Mouse (Mus musculus) MEL (cell line): Measurements from ENCODE around the gene Ypel4. TPM values are rescaled to one million over a fixed set of nuclear protein-coding genes. Genes with fewer than 3 reads are reported as not detected.

Experiments used
- DNase-seq: peaks from one replicate; pipeline ENCODE4 v3.0.0; 2011; ENCODE audit warnings: low read depth, low spot score
- H3K27ac ChIP-seq: 2 replicates; pipeline ENCODE4 v1.5.1; 2012; ENCODE audit warnings: low read depth, mild to moderate bottlenecking, control low read depth, low read length, moderate library complexity; ENCODE audit not compliant: control insufficient read depth
- H3K27me3 ChIP-seq, 2 experiments: fragments of 150-350 bp in 1 of 2; sonication (generic) in 1 of 2; 2 replicates each; pipeline ENCODE4 v1.6.1; 2012; ENCODE audit warnings: low read length in 2 of 2, mild to moderate bottlenecking in 2 of 2, improper control_type of control experiment in 1 of 2, moderate library complexity in 1 of 2; ENCODE audit not compliant: insufficient read depth in 2 of 2, control insufficient read depth in 1 of 2
- H3K36me3 ChIP-seq, 2 experiments: 2 replicates each; pipeline ENCODE4 v1.6.1; 2012 to 2014; ENCODE audit warnings: low read length in 2 of 2, improper control_type of control experiment in 1 of 2, inconsistent platforms in 1 of 2, mild to moderate bottlenecking in 1 of 2; ENCODE audit not compliant: insufficient read depth in 2 of 2, control insufficient read depth in 1 of 2
- H3K4me1 ChIP-seq, 2 experiments: fragments of 150-350 bp in 1 of 2; sonication (generic) in 1 of 2; 2 replicates each; pipeline ENCODE4 v1.6.1; 2012; ENCODE audit warnings: low read length in 2 of 2, improper control_type of control experiment in 1 of 2, mild to moderate bottlenecking in 1 of 2; ENCODE audit not compliant: insufficient read depth in 2 of 2, control insufficient read depth in 1 of 2
- H3K4me3 ChIP-seq, 2 experiments: fragments of 150-350 bp in 1 of 2; sonication (generic) in 1 of 2; 2 replicates each; pipeline ENCODE4 v1.5.1; 2012; ENCODE audit warnings: low read depth in 2 of 2, low read length in 2 of 2, mild to moderate bottlenecking in 2 of 2, moderate library complexity in 2 of 2, control low read depth in 1 of 2, improper control_type of control experiment in 1 of 2; ENCODE audit not compliant: control insufficient read depth in 1 of 2, insufficient read depth in 1 of 2
- H3K79me2 ChIP-seq: 2 replicates; pipeline ENCODE4 v1.6.1; 2012; ENCODE audit warnings: mild to moderate bottlenecking, low read length, moderate library complexity; ENCODE audit not compliant: control insufficient read depth, poor library complexity, insufficient read depth
- H3K9ac ChIP-seq: 2 replicates; pipeline ENCODE4 v1.6.1; 2012; ENCODE audit warnings: low read depth, mild to moderate bottlenecking, control low read depth, low read length, moderate library complexity; ENCODE audit not compliant: control insufficient read depth, poor library complexity, severe bottlenecking
- H3K9me3 ChIP-seq: fragments of 150-350 bp; sonication (generic); replicated peaks from 2 replicates; pipeline ENCODE4 v1.6.1; 2012; ENCODE audit warnings: mild to moderate bottlenecking, low read length, improper control_type of control experiment, moderate library complexity; ENCODE audit not compliant: insufficient read depth
- CTCF ChIP-seq, 3 experiments: IDR thresholded peaks in 2 of 3; conservative IDR thresholded peaks in 1 of 3; 2 replicates each; pipeline ENCODE4 v1.5.1; 2011 to 2012; ENCODE audit warnings: low read length in 3 of 3, low read depth in 2 of 3, mild to moderate bottlenecking in 2 of 3, improper control_type of control experiment in 1 of 3, inconsistent platforms in 1 of 3, mixed read lengths in 1 of 3, moderate library complexity in 1 of 3; ENCODE audit not compliant: control insufficient read depth in 1 of 3, insufficient read depth in 1 of 3, poor library complexity in 1 of 3, severe bottlenecking in 1 of 3
- ELF1 ChIP-seq: IDR thresholded peaks from 2 replicates; pipeline ENCODE4 v1.6.1; 2014; ENCODE audit warnings: low read depth, mild to moderate bottlenecking, inconsistent platforms, low read length, improper control_type of control experiment, moderate library complexity
- GABPA ChIP-seq: IDR thresholded peaks from 2 replicates; pipeline ENCODE4 v1.6.1; 2012; ENCODE audit warnings: low read depth, mild to moderate bottlenecking, inconsistent platforms, low read length, improper control_type of control experiment, moderate library complexity
- GATA1 ChIP-seq: IDR thresholded peaks from 2 replicates; pipeline ENCODE4 v1.6.1; 2011; ENCODE audit warnings: low read depth, low read length, improper control_type of control experiment
- HCFC1 ChIP-seq: IDR thresholded peaks from 2 replicates; pipeline ENCODE4 v1.6.1; 2012; ENCODE audit warnings: low read depth, mild to moderate bottlenecking, inconsistent platforms, low read length, improper control_type of control experiment, moderate library complexity
- MAFK ChIP-seq: IDR thresholded peaks from 2 replicates; pipeline ENCODE4 v1.6.1; 2011; ENCODE audit warnings: low read depth, mild to moderate bottlenecking, low read length, improper control_type of control experiment, borderline replicate concordance
- MEF2A ChIP-seq: IDR thresholded peaks from 2 replicates; pipeline ENCODE4 v1.6.1; 2014; ENCODE audit warnings: low read depth, mild to moderate bottlenecking, inconsistent platforms, low read length, improper control_type of control experiment; ENCODE audit not compliant: poor library complexity, insufficient replicate concordance, severe bottlenecking; ENCODE audit errors: extremely low read depth
- MYC ChIP-seq: IDR thresholded peaks from 2 replicates; pipeline ENCODE4 v1.6.1; 2011; ENCODE audit warnings: low read depth, mild to moderate bottlenecking, low read length, improper control_type of control experiment, moderate library complexity
- POLR2A ChIP-seq, 2 experiments: IDR thresholded peaks; 2 replicates each; pipeline ENCODE4 v1.6.1; 2011 to 2012; ENCODE audit warnings: low read length in 2 of 2, mild to moderate bottlenecking in 2 of 2, control low read depth in 1 of 2, improper control_type of control experiment in 1 of 2, low read depth in 1 of 2, moderate library complexity in 1 of 2; ENCODE audit not compliant: control insufficient read depth in 1 of 2, insufficient read depth in 1 of 2, poor library complexity in 1 of 2
- POLR2AphosphoS2 ChIP-seq: IDR thresholded peaks from 2 replicates; pipeline ENCODE4 v1.6.1; 2011; ENCODE audit warnings: low read length, improper control_type of control experiment
- RAD21 ChIP-seq: IDR thresholded peaks from 2 replicates; pipeline ENCODE4 v1.6.1; 2011; ENCODE audit warnings: mild to moderate bottlenecking, low read depth, low read length, improper control_type of control experiment
- SIN3A ChIP-seq: IDR thresholded peaks from 2 replicates; pipeline ENCODE4 v1.6.1; 2012; ENCODE audit warnings: low read length, improper control_type of control experiment, inconsistent platforms
- UBTF ChIP-seq: IDR thresholded peaks from 2 replicates; pipeline ENCODE4 v1.6.1; 2012; ENCODE audit warnings: low read depth, mild to moderate bottlenecking, inconsistent platforms, low read length, improper control_type of control experiment, moderate library complexity, borderline replicate concordance; ENCODE audit not compliant: insufficient read depth
- USF2 ChIP-seq, 2 experiments: IDR thresholded peaks; 2 replicates each; pipeline ENCODE4 v1.6.1; 2011 to 2012; ENCODE audit warnings: improper control_type of control experiment in 2 of 2, low read length in 2 of 2, borderline replicate concordance in 1 of 2, inconsistent platforms in 1 of 2, low read depth in 1 of 2, mild to moderate bottlenecking in 1 of 2; ENCODE audit not compliant: insufficient read depth in 1 of 2
- polyA plus RNA-seq, 2 experiments: library from polyadenylated mRNA; stranded (reverse) in 1 of 2; unstranded in 1 of 2; fragments of >175 nt in 1 of 2; fragments of >200 nt in 1 of 2; gene quantifications; 2 replicates each; pipeline versions ENCODE4 v1.2.1 to v1.2.4; 2012; ENCODE audit warnings: low replicate concordance in 2 of 2, low read depth in 1 of 2; ENCODE audit not compliant: insufficient read length in 2 of 2, insufficient read depth in 1 of 2, missing spikeins in 1 of 2
- total RNA-seq: library from RNA; depleted of rRNA; stranded (reverse); fragments of 300-350 nt; gene quantifications from 2 replicates; pipeline ENCODE4 v1.2.3, GENCODE M21; 2012

Ypel4 gene
- total and polyA plus RNA-seq, 3 experiments: 0.06 TPM; not detected in 2

DNA sequence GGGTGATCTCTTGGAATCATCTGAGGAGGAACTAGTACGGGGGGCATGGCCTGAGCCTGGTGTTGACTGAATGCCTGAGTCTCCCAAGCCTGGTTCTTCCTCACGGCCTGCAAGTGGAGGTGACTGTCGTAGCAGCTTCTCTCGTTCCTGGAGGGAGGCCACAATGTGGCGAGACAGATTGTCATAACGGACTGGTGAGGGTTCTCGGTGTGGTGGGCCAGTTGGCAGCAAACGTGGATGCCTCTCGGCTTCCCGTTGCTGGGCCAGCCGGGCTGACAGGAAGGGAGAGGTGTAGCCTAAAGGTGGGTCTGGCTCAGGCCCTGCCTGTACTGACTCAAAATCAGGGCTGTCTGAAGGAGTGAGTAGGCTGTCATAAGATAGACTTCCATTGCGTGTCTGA, 43.8 kb upstream of the Ypel4 start:
- no peak overlapping the region for H3K4me3 ChIP-seq
- no peak for DNase-seq
- H3K36me3 ChIP-seq: peaks cover 16 to 25% of the 10 kb centered on the region in 2 experiments
- no peak for TF ChIP-seq UBTF
- TF ChIP-seq POLR2AphosphoS2: no peak
- TF ChIP-seq POLR2A (IDR thresholded peaks at IDR 0.05; ENCODE audit: control insufficient read depth in 1 of 2, insufficient read depth in 1 of 2, low read depth in 1 of 2, low read length in 2 of 2, poor library complexity in 1 of 2): 0 out of 4 replicates have a peak, but pooled peaks of 1 of the 2 experiments have one; percentile 0
- H3K9ac ChIP-seq: no peak overlapping the region
- H3K9me3 ChIP-seq: no peaks in the 10 kb centered on the region
- H3K27ac ChIP-seq: no peak overlapping the region
- H3K4me1 ChIP-seq: peaks cover 0 to 6% of the 10 kb centered on the region in 2 experiments; a peak in 3 of 4 replicates
- H3K27me3 ChIP-seq: no peaks in the 10 kb centered on the region
- H3K79me2 ChIP-seq: no peaks in the 10 kb centered on the region

DNA sequence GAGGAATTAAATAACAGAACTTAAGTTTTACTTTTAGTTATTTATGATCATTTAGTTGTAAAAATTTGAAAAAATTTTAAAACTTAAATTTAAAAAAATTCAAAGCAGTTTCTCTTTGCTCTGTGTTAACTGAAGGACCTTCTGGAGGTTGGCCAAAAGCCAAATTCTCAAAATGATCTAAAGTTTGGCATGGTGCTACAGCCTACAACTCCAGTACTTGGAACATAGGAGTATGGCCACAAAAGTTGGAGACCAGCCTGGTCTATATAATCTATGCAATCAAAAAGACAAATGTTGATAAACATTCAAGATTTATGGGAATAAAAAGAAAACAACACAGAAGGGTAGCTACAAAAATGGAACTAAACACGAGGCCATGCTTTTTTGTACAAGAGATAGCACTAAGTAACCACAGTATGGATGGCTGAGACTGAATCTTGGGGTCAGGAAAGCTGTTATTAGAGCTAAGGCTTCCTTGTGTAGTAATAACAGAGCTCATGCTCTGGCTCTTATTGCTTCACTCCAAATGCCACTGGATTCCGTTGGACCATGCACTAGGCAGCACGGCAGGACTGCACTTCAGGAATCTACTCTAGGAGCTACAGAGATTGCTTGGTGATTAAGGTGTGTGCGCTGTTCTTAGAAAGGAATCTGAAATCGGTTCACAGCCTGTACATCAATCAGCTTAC, 38.7 kb upstream of the Ypel4 start:
- Histone ChIP-seq H3K4me1 (no peaks in the 10 kb centered on the region), H3K9ac (no peak overlapping the region), H3K36me3 (peaks cover 0 to 13% of the 10 kb centered on the region in 2 experiments; a peak in 2 of 4 replicates), H3K4me3 (no peak overlapping the region), H3K27me3 (no peaks in the 10 kb centered on the region), H3K79me2 (no peaks in the 10 kb centered on the region), H3K27ac (no peak overlapping the region), H3K9me3 (no peaks in the 10 kb centered on the region)
- TF ChIP-seq MAFK: no peak
- TF ChIP-seq GATA1: no peak
- no peak for TF ChIP-seq RAD21
- no peak for TF ChIP-seq MEF2A
- TF ChIP-seq CTCF (IDR thresholded peaks at IDR 0.05 in 2 of 3, conservative IDR thresholded peaks at IDR 0.05 in 1 of 3; ENCODE audit: control insufficient read depth in 1 of 3, insufficient read depth in 1 of 3, low read depth in 2 of 3, low read length in 3 of 3, poor library complexity in 1 of 3, severe bottlenecking in 1 of 3): no peak
- no peak for TF ChIP-seq UBTF
- TF ChIP-seq USF2 (IDR thresholded peaks at IDR 0.05; ENCODE audit: borderline replicate concordance in 1 of 2, insufficient read depth in 1 of 2, low read depth in 1 of 2, low read length in 2 of 2): no peak
- TF ChIP-seq MYC: no peak
- TF ChIP-seq ELF1: no peak
- TF ChIP-seq SIN3A: no peak
- TF ChIP-seq GABPA: no peak
- no peak for TF ChIP-seq HCFC1
- DNase-seq: no peak
